Mouse (Mus musculus) stomach, embryonic 15.5 days (tissue): ENCODE results near the gene Uchl5. TPM values are rescaled to one million over a fixed set of nuclear protein-coding genes. Genes with fewer than 3 reads are reported as not detected.

ENCODE experiments used
- ATAC-seq: fragments of 200-750 bp; cut with Nextera tagmentation; 2 replicates; pipeline ENCODE4 v1.8.0; 2017; ENCODE audit warnings: low read depth, moderate number of reproducible peaks, moderate TSS enrichment; ENCODE audit not compliant: insufficient read depth, low FRiP score
- H3K27ac ChIP-seq: fragments of 300-500 bp; sonication (generic); 2 replicates; pipeline ENCODE4 v1.5.1; 2015; ENCODE audit warnings: mild to moderate bottlenecking, inconsistent platforms
- H3K27me3 ChIP-seq: fragments of 300-500 bp; sonication (generic); replicated peaks from 2 replicates; pipeline ENCODE4 v1.6.1; 2015; ENCODE audit warnings: inconsistent platforms
- H3K36me3 ChIP-seq: fragments of 300-500 bp; sonication (generic); 2 replicates; pipeline ENCODE4 v1.6.1; 2015; ENCODE audit warnings: inconsistent platforms
- H3K4me1 ChIP-seq: fragments of 300-500 bp; sonication (generic); 2 replicates; pipeline ENCODE4 v1.6.1; 2015; ENCODE audit warnings: inconsistent platforms
- H3K4me2 ChIP-seq: fragments of 300-500 bp; sonication (generic); 2 replicates; pipeline ENCODE4 v1.6.1; 2015; ENCODE audit warnings: mild to moderate bottlenecking, inconsistent platforms
- H3K4me3 ChIP-seq: fragments of 300-500 bp; sonication (generic); replicated peaks from 2 replicates; pipeline ENCODE4 v1.5.1; 2015; ENCODE audit warnings: inconsistent platforms
- H3K9ac ChIP-seq: fragments of 300-500 bp; sonication (generic); 2 replicates; pipeline ENCODE4 v1.6.1; 2015; ENCODE audit warnings: inconsistent platforms
- H3K9me3 ChIP-seq: fragments of 300-500 bp; sonication (generic); 2 replicates; pipeline ENCODE4 v1.6.1; 2016; ENCODE audit warnings: inconsistent platforms
- WGBS: fragments of 180-500 bp; shearing (Covaris S2); methylation state at CpG from one replicate; pipeline ENCODE4 v1.1.7; 2015; 5-methylcytosine and 5-hydroxymethylcytosine counted together
- polyA plus RNA-seq: library from polyadenylated mRNA; unstranded; fragments of >200 nt; fragmentation: Nextera tagmentation; extraction: Ambion mirVana; gene quantifications from 2 replicates; pipeline ENCODE4 v1.2.1, GENCODE M21; 2015

Uchl5 gene
- polyA plus RNA-seq, 1 experiment from 2014 or later: 113 TPM

DNA sequence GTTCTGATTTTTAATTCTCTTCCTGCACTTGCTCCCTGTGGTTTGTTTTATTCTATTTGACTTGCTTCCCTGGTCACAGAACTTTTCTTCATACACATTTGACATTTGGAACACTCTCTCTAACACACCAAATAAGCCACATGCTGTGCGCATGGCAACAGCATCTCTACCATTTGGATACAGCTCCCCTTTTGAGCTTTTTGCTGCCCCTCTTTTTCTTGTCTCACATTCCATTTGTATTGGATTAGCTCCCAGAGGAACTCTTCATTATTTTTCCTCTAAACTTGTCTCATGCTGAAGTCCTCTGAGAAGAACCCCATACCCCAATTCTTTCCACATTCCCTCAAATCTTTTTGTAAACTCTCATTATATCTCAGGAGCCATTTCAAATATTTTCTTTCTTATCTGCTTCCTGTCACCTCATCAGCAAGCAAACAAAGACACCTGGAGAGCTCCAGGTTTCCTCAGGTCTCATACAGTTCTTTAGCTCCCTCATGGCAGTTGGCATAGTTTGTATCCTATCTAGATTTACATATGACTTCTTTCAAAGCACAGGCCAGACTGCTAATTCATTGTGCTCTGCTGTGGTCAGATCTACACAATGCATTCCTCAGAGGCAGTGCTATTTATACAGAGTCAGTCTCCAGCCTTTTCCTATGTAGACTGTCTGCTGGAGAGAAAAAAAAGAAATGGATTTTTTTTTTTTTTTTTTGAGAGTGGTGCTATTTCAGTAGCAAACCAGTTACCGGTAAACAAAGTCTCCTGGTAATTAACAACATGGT lies 43.2 kb downstream of the Uchl5 start:
- Histone ChIP-seq H3K9ac (no peak overlapping the region), H3K4me1 (no peaks in the 10 kb centered on the region), H3K4me2 (no peak overlapping the region), H3K4me3 (no peak overlapping the region), H3K27ac (no peak overlapping the region; the same call in 1 of the 2 replicates), H3K36me3 (no peaks in the 10 kb centered on the region), H3K27me3 (no peaks in the 10 kb centered on the region), H3K9me3 (no peaks in the 10 kb centered on the region)
- WGBS: 53% methylated on average over 2 of the region's 2 CpGs
- peak; percentile 70; the same call in 1 of the 2 replicates for ATAC-seq

DNA sequence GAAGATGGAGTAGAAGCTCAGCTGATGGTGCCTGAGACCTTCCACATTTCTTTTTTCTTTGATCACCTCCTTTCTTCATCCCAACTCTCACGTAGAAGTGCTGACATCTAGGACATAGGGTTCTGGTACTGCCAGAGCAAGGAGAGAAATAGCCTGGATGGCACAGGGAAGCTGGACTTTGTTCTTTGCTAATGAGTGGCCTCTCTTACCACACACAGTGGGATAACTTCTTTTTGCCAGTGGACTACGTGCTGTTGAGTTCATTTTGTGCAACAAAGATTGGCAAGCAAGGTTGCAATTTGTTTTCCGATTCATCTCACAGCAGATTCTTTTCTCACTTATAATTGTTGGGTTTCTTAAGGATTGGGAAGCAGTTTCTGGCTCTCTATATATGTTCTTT lies 45.6 kb downstream of the Uchl5 start:
- Histone ChIP-seq H3K27ac (no peak overlapping the region), H3K4me1 (no peaks in the 10 kb centered on the region), H3K4me3 (no peak overlapping the region), H3K27me3 (no peaks in the 10 kb centered on the region), H3K9ac (no peak overlapping the region), H3K36me3 (no peaks in the 10 kb centered on the region), H3K4me2 (no peak overlapping the region), H3K9me3 (no peaks in the 10 kb centered on the region)
- WGBS: 83% methylated on average over 3 of the region's 3 CpGs
- ATAC-seq: no peak

DNA sequence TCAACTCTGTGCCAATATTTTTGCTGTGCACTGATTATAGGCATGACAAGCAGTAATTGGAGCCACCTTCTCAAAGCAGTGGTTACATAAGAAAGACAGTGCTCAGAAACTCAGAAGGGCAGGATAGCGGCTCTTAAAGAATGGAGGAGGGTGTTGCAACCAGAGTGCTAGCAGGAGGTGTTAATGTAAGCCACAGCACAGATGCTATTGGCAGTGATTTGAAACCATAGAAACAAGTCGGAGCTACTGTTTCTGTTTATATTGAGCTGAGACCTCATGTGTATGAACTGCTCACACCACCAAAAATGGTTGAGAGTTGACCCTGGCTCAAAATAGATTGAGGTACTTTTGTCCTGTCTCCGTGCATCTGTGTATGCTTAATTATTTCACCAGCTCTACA lies 53.6 kb downstream of the Uchl5 start:
- Histone ChIP-seq H3K9ac (no peak overlapping the region), H3K27me3 (no peaks in the 10 kb centered on the region), H3K9me3 (no peaks in the 10 kb centered on the region), H3K4me1 (no peaks in the 10 kb centered on the region), H3K27ac (no peak overlapping the region), H3K4me2 (no peak overlapping the region), H3K4me3 (no peak overlapping the region), H3K36me3 (no peaks in the 10 kb centered on the region)
- 40% methylated on average over 3 of the region's 3 CpGs for WGBS
- ATAC-seq: no peak

DNA sequence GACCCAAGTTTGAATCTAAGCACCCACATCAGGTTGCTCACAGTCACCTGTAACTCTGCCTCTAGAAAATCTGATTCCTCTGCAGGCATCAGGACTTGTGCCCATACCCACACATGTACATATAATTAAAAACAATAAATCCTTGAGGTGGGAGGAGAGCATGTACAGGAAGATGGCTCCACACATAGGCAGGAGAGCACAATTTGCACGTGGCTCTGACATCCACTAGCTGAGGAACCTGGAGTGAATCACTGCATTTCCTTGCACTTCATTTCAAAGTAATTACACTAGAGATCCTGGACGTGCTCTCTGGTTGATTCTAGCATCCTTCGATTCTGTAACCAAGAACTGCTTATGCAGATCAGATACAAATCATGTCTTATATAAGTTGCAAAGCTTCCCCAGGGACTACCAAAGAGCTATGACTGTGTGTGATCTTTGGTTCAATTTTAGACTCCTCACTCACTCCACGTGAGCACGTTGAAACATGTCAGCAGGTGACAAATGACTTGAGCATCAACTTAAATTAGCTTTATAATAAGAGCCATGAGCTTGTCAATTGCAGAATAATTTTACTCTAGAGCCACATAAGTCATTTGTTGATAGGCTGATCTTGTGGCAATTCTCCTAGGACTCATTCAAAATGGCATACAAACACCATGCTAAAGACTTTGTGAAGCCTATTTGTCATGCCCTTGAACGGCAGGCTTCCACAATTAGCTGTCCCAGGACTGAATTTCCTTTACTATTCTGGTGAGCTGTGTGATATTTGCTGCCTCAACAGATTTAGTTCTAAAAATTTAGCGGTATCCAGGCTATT lies 59.5 kb downstream of the Uchl5 start:
- Histone ChIP-seq H3K27me3 (no peaks in the 10 kb centered on the region), H3K27ac (no peak overlapping the region), H3K9ac (no peak overlapping the region), H3K36me3 (no peaks in the 10 kb centered on the region), H3K4me3 (no peak overlapping the region), H3K4me2 (no peak overlapping the region), H3K4me1 (no peaks in the 10 kb centered on the region), H3K9me3 (no peaks in the 10 kb centered on the region)
- ATAC-seq: no peak
- 61% methylated on average over 7 of the region's 7 CpGs for WGBS

DNA sequence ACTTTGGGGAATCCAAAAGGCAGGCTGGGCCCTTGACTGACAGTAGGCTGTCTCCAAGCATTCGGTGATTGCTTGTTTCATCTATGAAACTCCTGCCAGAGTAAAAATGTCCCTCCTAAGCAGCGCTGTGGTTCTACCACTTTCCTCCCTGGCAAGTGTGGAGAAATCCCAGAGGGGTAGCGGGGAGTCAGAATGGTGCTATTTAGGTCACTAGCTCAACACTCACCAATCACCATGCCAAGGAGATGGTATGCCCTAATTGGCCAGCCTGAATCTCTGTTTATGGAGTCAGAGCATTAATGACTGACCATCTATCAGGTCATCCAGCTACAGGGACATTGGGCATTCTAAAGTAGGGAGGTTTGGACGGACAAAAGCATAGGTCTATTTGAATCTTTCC lies 60.6 kb downstream of the Uchl5 start:
- no peak for ATAC-seq
- Histone ChIP-seq H3K9me3 (no peaks in the 10 kb centered on the region), H3K27ac (no peak overlapping the region), H3K36me3 (no peaks in the 10 kb centered on the region), H3K4me2 (no peak overlapping the region), H3K4me3 (no peak overlapping the region), H3K4me1 (no peaks in the 10 kb centered on the region), H3K27me3 (no peaks in the 10 kb centered on the region), H3K9ac (no peak overlapping the region)
- WGBS: 88% methylated on average over 4 of the region's 4 CpGs

DNA sequence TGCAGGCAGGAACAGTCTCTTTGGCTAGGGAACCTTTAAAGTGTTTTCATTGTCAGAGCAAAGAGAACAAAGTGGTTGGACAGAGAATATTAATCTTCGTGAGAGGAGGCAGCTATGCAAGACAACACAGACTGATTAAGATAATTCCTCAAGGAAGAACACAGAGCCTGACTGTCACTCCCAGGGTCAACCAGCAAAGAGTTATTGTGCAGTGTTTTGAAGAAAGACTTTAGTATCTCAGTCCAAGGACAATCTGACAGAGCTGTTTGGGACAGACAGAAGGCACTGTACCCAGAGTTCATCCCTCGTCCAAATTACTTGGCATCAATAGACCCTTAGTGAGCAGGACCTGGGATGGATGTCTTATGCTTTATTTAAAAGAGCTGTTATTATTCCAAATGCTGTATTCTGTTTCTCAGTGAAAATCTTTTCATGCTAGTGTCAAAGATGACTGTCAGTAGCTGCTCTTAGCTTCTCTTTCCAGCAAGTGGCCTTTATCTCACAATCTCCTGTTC lies 61.9 kb downstream of the Uchl5 start:
- no peaks in the 10 kb centered on the region for H3K9me3 ChIP-seq
- H3K4me2 ChIP-seq: no peak overlapping the region
- H3K4me1 ChIP-seq: no peaks in the 10 kb centered on the region
- H3K36me3 ChIP-seq: no peaks in the 10 kb centered on the region
- no peak for ATAC-seq
- 46% methylated on average over 2 of the region's 2 CpGs for WGBS
- no peak overlapping the region for H3K27ac ChIP-seq
- no peaks in the 10 kb centered on the region for H3K27me3 ChIP-seq
- H3K4me3 ChIP-seq: no peak overlapping the region
- H3K9ac ChIP-seq: no peak overlapping the region

DNA sequence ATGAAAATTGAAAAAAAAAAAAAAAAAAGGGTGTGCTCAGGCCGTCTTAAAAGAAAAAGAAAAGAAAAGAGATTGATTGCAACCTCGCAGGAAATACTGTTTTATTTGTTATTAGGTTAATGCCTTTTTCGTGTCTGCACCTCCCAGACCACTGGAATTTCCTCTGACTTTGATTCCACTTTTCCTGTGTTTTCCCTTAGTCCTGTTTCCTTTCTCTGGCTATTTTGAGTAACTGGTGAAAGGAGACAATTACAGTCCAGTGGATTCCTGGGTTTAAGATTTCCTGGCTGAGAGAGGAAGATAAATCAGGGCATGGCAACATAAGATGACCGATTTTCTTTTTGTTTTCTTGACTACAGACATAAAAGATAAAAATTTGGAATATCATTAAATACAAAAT lies 75.3 kb downstream of the Uchl5 start:
- no peaks in the 10 kb centered on the region for H3K9me3 ChIP-seq
- no peak overlapping the region for H3K27ac ChIP-seq
- H3K9ac ChIP-seq: no peak overlapping the region
- no peak for ATAC-seq
- H3K36me3 ChIP-seq: no peaks in the 10 kb centered on the region
- H3K4me2 ChIP-seq: no peak overlapping the region
- no peak overlapping the region for H3K4me3 ChIP-seq
- H3K4me1 ChIP-seq: no peaks in the 10 kb centered on the region
- H3K27me3 ChIP-seq: no peaks in the 10 kb centered on the region
- WGBS: 33% methylated on average over 4 of the region's 4 CpGs

DNA sequence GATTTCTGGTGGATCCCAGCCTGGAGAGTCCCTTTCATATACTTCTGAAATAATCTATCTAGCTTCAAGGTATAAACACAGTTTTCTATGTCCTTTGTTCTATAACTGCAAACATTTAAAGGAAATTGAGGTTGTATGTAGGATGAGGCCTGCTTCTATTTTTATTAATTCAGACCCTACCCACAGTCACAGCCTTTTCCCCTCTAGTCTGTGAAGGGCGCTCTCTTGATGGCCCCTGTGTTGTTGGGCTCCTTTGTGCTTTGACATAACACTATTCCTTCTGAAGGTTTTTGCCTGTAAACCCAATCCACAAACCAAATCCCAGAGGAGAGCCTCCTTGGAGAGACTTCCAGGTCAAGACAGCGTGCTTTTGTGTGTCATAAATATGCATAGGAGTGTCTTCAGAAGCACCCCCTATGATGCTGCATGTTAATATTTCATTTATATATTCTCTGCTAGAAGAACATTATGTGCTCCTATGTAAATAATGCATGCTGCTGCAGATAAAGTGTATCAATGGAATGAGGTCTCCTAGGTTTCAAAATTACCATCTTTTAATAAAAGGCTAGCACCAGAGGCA lies 75.8 kb downstream of the Uchl5 start:
- Histone ChIP-seq H3K36me3 (no peaks in the 10 kb centered on the region), H3K27me3 (no peaks in the 10 kb centered on the region), H3K27ac (0 out of 2 replicates have a peak overlapping the region, but pooled peaks have one; percentile 21), H3K4me2 (no peak overlapping the region), H3K4me3 (no peak overlapping the region), H3K9me3 (no peaks in the 10 kb centered on the region), H3K9ac (no peak overlapping the region), H3K4me1 (no peaks in the 10 kb centered on the region)
- WGBS: 79% methylated on average over 2 of the region's 2 CpGs
- no peak for ATAC-seq

DNA sequence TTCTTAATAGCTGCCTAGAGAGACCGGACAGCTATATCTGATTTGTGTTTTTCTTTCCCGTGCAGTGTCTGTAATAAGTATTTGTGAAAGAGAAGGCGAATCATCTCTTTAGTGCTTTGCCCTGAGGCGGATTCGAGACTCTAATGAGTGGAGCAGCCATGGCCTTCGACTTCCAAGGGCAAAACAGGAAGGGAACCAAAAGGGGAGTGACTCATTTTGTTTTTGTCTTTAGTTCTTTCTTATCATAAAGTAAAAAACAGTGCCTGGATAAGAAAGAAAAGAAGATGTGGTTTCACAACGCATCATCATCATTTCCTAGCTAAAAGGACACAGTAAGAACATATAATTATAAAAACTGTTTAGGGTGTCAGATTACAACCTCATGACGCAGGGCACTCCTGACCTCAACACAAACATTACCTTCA lies 76.6 kb downstream of the Uchl5 start:
- Histone ChIP-seq H3K9ac (no peak overlapping the region), H3K36me3 (no peaks in the 10 kb centered on the region), H3K9me3 (no peaks in the 10 kb centered on the region), H3K4me3 (no peak overlapping the region), H3K27ac (no peak overlapping the region), H3K4me2 (no peak overlapping the region), H3K4me1 (no peaks in the 10 kb centered on the region), H3K27me3 (no peaks in the 10 kb centered on the region)
- no peak for ATAC-seq
- 53% methylated on average over 8 of the region's 8 CpGs for WGBS

DNA sequence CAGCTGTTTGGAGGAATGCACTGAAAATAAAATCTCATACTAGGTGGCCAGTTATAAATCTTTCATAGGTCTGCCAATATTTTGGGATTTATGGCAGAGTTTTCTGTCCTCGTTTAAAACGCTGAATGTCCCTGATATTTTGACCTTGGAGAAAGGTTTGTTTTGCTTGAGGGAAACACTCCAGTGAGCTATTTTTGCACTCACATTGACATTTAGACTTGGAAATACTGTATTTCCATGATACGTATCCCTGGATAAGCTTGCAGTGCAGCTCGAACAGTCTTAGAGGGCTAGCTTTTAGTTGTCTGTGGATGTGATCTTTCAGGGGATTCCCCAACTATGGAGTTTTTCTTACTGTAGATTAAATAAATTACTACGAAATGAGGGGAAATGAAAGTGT lies 78.6 kb downstream of the Uchl5 start:
- no peaks in the 10 kb centered on the region for H3K27me3 ChIP-seq
- H3K4me2 ChIP-seq: no peak overlapping the region
- no peaks in the 10 kb centered on the region for H3K36me3 ChIP-seq
- WGBS: 69% methylated on average over 5 of the region's 5 CpGs
- H3K4me3 ChIP-seq: no peak overlapping the region
- H3K27ac ChIP-seq: no peak overlapping the region
- no peak for ATAC-seq
- H3K9me3 ChIP-seq: no peaks in the 10 kb centered on the region
- no peaks in the 10 kb centered on the region for H3K4me1 ChIP-seq
- no peak overlapping the region for H3K9ac ChIP-seq
